Mouse (Mus musculus): ENCODE measurements at regions not wholly inside any gene's neighbourhood (a gene's known extent, or its start where the extent isn't known, plus 50 kb on each side); places are given as distances from the start of the nearest gene placed in this dataset.

DNA sequence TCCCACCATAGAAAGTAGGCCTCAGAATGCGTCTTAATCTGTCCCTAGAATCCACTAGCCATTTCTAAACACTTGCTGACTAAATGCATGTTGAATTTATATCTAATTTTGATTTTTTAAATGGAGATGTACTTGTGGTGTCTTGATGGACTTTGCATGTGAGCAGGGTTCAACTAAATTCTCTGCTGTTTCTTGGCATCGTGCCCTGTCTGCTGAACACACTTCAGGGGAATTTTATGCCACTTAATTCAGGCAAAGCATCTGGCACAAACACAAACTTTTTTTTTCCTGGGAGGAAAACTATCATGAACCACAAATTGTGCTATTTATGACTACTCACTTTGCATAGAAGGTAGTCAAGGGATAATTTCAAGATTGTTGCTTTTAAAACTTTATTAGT lies 87.7 kb downstream of the Stc2 start:
- DNase-seq: peak; percentile 70

DNA sequence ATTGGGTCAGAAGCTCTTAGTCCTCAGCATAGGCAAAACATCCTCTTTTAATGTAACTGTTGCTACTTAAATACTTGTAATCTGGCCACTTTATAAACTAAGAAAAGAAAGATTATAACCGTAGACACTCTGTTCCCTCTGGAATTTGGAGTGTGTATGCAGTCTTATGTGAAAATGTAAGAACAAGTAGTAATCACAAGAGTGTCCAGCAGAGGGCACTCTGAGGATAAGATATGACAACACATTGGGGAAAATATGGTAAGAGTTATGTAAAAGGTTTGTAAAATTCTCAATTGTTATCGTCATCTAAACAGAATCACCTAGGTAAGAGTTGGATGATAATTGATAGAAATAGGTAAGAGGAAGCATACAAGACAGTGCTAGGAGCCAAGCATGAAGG lies 66.2 kb upstream of the Gm17332 start:
- DNase-seq: peak; percentile 84

Measured in kidney, postnatal 14 days (tissue).